Mouse (Mus musculus): ENCODE results near the gene Sp6. TPM values are rescaled to one million over a fixed set of nuclear protein-coding genes. Genes with fewer than 3 reads are reported as not detected.

The Sp6 gene
- polyA plus RNA-seq, 1 experiment: 0.62 TPM

GRCm38 (mm10) chr11:97050944-97051586, 37.9 kb downstream of the Sp6 start:
- no peak for DNase-seq (ENCODE audit: extremely low spot score in 1 of 2, low spot score in 1 of 2)

DNA sequence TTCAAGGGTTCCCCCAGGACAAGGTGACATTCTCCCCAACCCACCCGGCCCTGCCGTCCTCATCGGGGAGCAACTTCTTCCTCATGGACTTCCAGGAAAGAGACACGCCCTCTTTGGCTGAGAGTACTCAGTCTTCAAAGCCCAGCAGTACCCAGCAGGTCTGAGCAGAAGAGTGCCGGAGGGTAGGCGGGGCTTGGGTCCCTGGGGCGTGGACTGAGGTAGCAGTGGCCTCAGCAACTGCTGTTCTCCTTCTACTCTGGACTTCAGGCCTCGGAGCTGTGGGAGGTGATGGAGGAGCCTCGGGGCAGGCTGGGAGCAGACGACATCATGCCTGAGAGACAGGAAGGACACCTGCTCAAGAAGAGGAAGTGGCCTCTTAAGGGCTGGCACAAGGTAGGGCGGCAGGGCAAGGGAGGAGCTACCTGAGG, 39.0 kb downstream of the Sp6 start:
- no peak for DNase-seq (ENCODE audit: extremely low spot score in 1 of 2, low spot score in 1 of 2)

DNA sequence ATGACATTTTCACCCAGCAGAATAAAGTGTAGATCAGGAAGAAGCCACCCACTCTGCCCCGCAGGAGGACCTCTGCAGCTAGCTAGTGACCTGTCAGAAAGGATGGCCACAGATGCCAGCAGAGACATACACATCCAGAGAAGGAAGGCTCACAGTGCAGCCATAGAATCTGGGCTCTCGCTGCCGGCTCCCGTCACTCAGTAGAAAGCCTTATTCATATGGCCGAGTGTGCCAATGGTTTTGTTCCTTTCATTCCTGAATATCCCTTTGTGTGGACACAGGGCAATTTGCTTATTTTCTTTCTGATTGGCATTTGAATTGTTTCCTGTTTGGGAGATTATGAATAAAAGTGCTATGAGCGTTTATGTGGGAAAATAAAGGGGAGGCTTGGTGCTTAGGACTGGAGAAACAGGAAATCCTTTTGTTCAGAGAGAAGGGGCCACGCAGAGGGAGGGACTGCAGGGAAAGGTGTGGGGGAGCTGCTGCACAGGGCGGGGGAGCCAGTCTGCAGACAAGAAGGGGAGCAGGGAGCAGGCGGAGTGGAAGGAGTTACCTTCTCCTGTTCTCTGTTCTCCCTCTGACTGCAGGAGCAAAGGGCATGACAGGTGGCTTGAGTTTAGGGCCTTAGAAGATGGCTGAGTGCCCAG, 50.2 kb downstream of the Sp6 start:
- peak in 1 of 2 experiments; percentile 24 for DNase-seq (ENCODE audit: extremely low spot score in 1 of 2, low spot score in 1 of 2)

DNA sequence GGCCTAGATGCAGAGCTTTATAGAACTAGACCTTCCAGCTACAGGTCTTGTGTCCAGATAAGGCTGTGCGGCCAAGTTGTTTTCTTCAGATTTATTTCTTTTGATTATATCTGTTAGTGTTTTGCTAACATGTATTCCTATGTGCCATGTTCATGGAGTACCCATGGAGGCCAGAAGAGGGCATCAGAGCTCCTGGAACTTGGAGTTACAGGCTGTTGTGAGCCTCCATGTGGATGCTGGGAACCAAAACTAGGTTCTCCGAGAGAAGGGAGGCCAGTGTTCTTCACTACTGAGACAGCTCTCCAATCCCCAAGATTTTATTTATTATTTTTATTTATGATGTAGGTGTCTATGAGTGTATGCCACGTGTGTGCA, 50.7 kb downstream of the Sp6 start:
- DNase-seq (ENCODE audit: extremely low spot score in 1 of 2, low spot score in 1 of 2): no peak

DNA sequence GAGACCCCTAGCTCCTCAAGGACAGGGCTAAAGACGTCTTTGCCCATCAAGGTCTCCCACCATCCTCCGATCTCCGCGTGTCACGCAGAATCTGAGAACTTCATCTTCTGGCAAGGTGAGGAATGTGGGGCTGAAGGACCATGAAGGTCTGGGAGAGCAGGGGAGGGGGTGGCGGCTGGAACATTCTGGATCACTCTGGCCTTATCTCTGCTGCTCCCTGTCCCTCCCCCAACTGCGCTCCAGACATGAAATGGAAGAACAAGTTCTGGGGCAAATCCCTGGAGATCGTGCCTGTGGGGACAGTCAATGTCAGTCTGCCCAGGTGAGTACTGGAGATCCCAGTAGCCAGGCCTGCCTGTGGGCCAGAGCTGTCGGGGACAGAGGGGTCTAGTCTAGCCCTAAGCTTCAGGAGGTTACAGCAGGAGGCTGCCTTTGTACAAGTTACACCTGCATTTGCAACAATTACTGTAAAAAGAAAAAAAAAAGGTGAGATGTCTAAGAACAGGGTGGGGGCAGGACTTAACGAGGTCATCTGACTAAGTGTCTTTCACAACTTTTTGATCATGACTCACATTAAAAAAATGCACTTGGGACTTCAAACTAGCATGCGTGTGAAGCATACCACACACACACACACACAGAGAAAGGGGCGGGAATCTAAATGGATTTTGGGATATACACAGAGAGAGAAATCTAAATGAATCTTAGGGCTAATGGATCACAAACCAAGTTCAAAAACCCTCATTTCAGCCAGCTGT, 52.5 kb downstream of the Sp6 start:
- DNase-seq (ENCODE audit: extremely low spot score in 1 of 2, low spot score in 1 of 2): no peak

DNA sequence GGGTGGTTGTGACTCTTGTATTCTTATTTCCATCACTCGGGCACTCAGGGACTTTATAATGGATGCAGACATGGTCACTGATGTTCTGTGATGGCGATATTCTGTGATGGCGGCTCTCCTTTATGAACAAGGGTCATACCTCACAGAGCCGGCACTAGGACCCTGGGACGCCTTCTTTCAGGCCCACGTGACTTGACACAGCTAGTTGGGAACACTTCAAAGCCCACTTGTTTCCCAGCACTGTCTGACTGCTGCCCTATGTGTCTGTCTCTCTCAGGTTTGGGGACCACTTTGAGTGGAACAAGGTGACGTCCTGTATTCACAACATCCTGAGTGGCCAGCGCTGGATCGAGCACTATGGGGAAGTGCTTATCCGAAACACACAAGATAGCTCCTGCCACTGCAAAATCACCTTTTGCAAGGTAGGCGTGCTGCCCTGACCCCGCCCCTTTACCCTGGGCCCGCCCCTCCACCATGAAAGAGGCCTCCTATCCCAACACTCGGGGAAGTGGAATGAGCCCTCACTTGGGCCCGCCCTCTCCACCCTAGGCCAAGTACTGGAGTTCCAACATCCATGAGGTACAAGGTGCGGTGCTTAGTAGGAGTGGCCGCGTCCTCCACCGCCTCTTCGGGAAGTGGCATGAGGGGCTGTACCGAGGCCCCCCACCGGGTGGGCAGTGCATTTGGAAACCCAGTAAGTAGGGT, 53.6 kb downstream of the Sp6 start:
- no peak for DNase-seq (ENCODE audit: extremely low spot score in 1 of 2, low spot score in 1 of 2)

GRCm38 (mm10) chr11:97069333-97069732, 56.1 kb downstream of the Sp6 start:
- DNase-seq (ENCODE audit: extremely low spot score in 1 of 2, low spot score in 1 of 2): no peak

GRCm38 (mm10) chr11:97069770-97070169, 56.6 kb downstream of the Sp6 start:
- DNase-seq (ENCODE audit: extremely low spot score in 1 of 2, low spot score in 1 of 2): no peak

DNA sequence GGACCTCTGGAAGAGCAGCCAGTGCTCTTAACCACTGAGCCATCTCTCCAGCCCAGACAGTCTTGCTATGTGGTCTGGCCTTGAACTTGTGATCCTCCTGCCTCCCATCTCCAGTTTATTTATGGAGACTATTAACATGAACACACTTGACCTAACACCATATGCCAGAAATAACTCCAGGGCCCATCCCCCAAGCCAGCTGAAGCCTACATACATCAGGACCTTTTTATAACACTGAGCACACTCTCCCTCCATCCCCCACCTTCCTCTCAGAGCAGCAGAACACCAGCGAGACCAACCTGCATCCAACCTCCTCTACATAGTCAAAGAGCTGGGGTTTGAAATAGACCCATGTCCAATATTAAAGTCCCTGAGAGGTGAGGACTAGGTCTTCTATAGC, 57.9 kb downstream of the Sp6 start:
- no peak for DNase-seq (ENCODE audit: extremely low spot score in 1 of 2, low spot score in 1 of 2)

DNA sequence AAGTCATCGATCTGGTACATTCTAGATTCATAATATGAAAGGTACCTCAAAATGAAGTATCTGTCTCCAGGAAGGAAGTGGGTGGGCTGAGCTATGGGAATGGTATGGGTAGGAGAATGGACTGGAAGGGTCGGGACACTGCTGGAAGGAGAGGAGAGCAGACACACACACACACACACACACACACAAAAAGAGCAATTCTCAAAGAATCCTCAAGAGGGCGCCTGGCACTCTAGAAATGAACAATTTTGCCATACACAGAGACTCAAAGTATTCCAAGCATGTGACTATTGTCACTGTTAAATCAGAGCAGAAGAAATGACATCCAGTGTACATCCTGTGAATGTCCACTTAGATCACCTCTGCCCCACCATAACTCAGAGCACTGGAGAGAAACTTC, 59.3 kb downstream of the Sp6 start:
- DNase-seq (ENCODE audit: extremely low spot score in 1 of 2, low spot score in 1 of 2): peak in 1 of 2 experiments; percentile 86

- DNase-seq (ENCODE audit: extremely low spot score in 1 of 2, low spot score in 1 of 2): no peak
These were observed 61.0 kb downstream of the Sp6 start for GRCm38 (mm10) chr11:97074235-97074634.

Other genes starting within 250 kb of the Sp6 start
- gene Snx11, start 235.8 kb upstream of the Sp6 start, polyA plus RNA-seq (2012; rRNA removed): 42.0 and 48.0 TPM in 2 replicates
- gene Cbx1, start 224.3 kb upstream of the Sp6 start, polyA plus RNA-seq (2012; rRNA removed): 37.5 and 42.8 TPM in 2 replicates
- gene Nfe2l1, start 183.4 kb upstream of the Sp6 start, polyA plus RNA-seq (2012; rRNA removed): 184 and 186 TPM in 2 replicates
- 13.3 and 16.2 TPM in 2 replicates for gene Copz2, start 163.5 kb upstream of the Sp6 start, polyA plus RNA-seq (2012; rRNA removed)
- gene Cdk5rap3, start 96.9 kb upstream of the Sp6 start, polyA plus RNA-seq (2012; rRNA removed): 37.8 and 45.8 TPM in 2 replicates
- gene Prr15l, start 85.3 kb upstream of the Sp6 start, polyA plus RNA-seq (2012; rRNA removed): not detected in 2 replicates
- gene Pnpo, start 69.4 kb upstream of the Sp6 start, polyA plus RNA-seq (2012; rRNA removed): 34.9 and 35.9 TPM in 2 replicates
- gene Sp2, start 30.4 kb upstream of the Sp6 start, polyA plus RNA-seq (2012; rRNA removed): 11.5 and 12.1 TPM in 2 replicates
- gene Scrn2, start 16.5 kb downstream of the Sp6 start, polyA plus RNA-seq (2012; rRNA removed): 6.1 and 6.3 TPM in 2 replicates
- gene Lrrc46, start 28.0 kb downstream of the Sp6 start, polyA plus RNA-seq (2012; rRNA removed): 0.82 TPM in 2 replicates
- 60.2 and 66.3 TPM in 2 replicates for gene Mrpl10, start 28.2 kb downstream of the Sp6 start, polyA plus RNA-seq (2012; rRNA removed)
- 11.2 and 14.0 TPM in 2 replicates for gene Osbpl7, start 37.2 kb downstream of the Sp6 start, polyA plus RNA-seq (2012; rRNA removed)
- gene Tbx21, start 101.9 kb downstream of the Sp6 start, polyA plus RNA-seq (2012; rRNA removed): 9.7 and 10.1 TPM in 2 replicates
- gene Tbkbp1, start 138.1 kb downstream of the Sp6 start, polyA plus RNA-seq (2012; rRNA removed): 51.1 and 62.2 TPM in 2 replicates
- 76.4 and 80.7 TPM in 2 replicates for gene Kpnb1, start 174.5 kb downstream of the Sp6 start, polyA plus RNA-seq (2012; rRNA removed)

All from frontal cortex, adult 2 months (tissue).